Mouse (Mus musculus) myocyte (in vitro differentiated cells): Measurements from ENCODE around the gene Acot6. TPM values are rescaled to one million over a fixed set of nuclear protein-coding genes. Genes with fewer than 3 reads are reported as not detected.

Experiments
- H3K27me3 ChIP-seq: one replicate; pipeline ENCODE4 v1.6.1; 2011; ENCODE audit not compliant: control insufficient read depth, insufficient read depth, insufficient read length
- H3K36me3 ChIP-seq: one replicate; pipeline ENCODE4 v1.6.1; 2011; ENCODE audit not compliant: control insufficient read depth, insufficient read depth
- H3K4me2 ChIP-seq: one replicate; pipeline ENCODE4 v1.6.1; 2011; ENCODE audit warnings: low read depth, control low read depth
- H3K4me3 ChIP-seq: one replicate; pipeline ENCODE4 v1.5.1; 2011; ENCODE audit warnings: mild to moderate bottlenecking, control low read depth, moderate library complexity
- H3K79me2 ChIP-seq: one replicate; pipeline ENCODE4 v1.6.1; 2011; ENCODE audit not compliant: control insufficient read depth, insufficient read depth
- H3ac ChIP-seq: one replicate; pipeline ENCODE4 v1.6.1; 2011; ENCODE audit not compliant: control insufficient read depth, insufficient read length
- CEBPB ChIP-seq: IDR thresholded peaks from 2 replicates; pipeline ENCODE4 v1.6.1; 2011; ENCODE audit warnings: mild to moderate bottlenecking, moderate library complexity; ENCODE audit not compliant: poor library complexity, insufficient read depth, severe bottlenecking
- E2F4 ChIP-seq: IDR thresholded peaks from one replicate; pipeline ENCODE4 v1.6.1; 2011; ENCODE audit warnings: mild to moderate bottlenecking, control low read depth, moderate library complexity; ENCODE audit not compliant: insufficient read depth
- MAX ChIP-seq: IDR thresholded peaks from one replicate; pipeline ENCODE4 v1.6.1; 2011; ENCODE audit warnings: low read depth, mild to moderate bottlenecking, control low read depth
- MYOD1 ChIP-seq, 3 experiments: IDR thresholded peaks; one replicate each; pipeline ENCODE4 v1.6.1; 2011; ENCODE audit warnings: control low read depth in 2 of 3, low read depth in 2 of 3, mild to moderate bottlenecking in 2 of 3, moderate library complexity in 1 of 3; ENCODE audit not compliant: insufficient read length in 2 of 3, control insufficient read depth in 1 of 3
- MYOG ChIP-seq, 3 experiments: IDR thresholded peaks; one replicate each; pipeline ENCODE4 v1.6.1; 2011; ENCODE audit warnings: control low read depth in 2 of 3, low read depth in 2 of 3, mild to moderate bottlenecking in 2 of 3; ENCODE audit not compliant: insufficient read length in 2 of 3, control insufficient read depth in 1 of 3, insufficient read depth in 1 of 3
- POLR2A ChIP-seq: IDR thresholded peaks from one replicate; pipeline ENCODE4 v1.6.1; 2011; ENCODE audit warnings: low read depth, mild to moderate bottlenecking, control low read depth, moderate library complexity; ENCODE audit not compliant: insufficient read length
- POLR2AphosphoS2 ChIP-seq: IDR thresholded peaks from one replicate; pipeline ENCODE4 v1.6.1; 2011; ENCODE audit warnings: low read depth, control low read depth; ENCODE audit not compliant: insufficient read length
- REST ChIP-seq: IDR thresholded peaks from one replicate; pipeline ENCODE4 v1.6.1; 2011; ENCODE audit warnings: mild to moderate bottlenecking, control low read depth, moderate library complexity; ENCODE audit not compliant: insufficient read depth, insufficient read length
- SRF ChIP-seq: IDR thresholded peaks from one replicate; pipeline ENCODE4 v1.6.1; 2011; ENCODE audit warnings: low read depth; ENCODE audit not compliant: control insufficient read depth, insufficient read length
- TCF12 ChIP-seq: IDR thresholded peaks from one replicate; pipeline ENCODE4 v1.6.1; 2011; ENCODE audit warnings: mild to moderate bottlenecking, control low read depth; ENCODE audit not compliant: poor library complexity, insufficient read depth, severe bottlenecking
- TCF3 ChIP-seq: IDR thresholded peaks from one replicate; pipeline ENCODE4 v1.6.1; 2011; ENCODE audit warnings: low read depth, control low read depth; ENCODE audit not compliant: insufficient read length
- USF1 ChIP-seq: IDR thresholded peaks from one replicate; pipeline ENCODE4 v1.6.1; 2011; ENCODE audit warnings: low read depth, mild to moderate bottlenecking, control low read depth, moderate library complexity
- polyA plus RNA-seq: library from polyadenylated mRNA; unstranded; fragments of >200 nt; fragmentation: generic; extraction: Trizol; gene quantifications from one replicate; pipeline ENCODE4 v1.2.1, GENCODE M21; 2012; ENCODE audit warnings: missing spikeins

Acot6 gene
- polyA plus RNA-seq, 1 experiment: 1.2 TPM

DNA sequence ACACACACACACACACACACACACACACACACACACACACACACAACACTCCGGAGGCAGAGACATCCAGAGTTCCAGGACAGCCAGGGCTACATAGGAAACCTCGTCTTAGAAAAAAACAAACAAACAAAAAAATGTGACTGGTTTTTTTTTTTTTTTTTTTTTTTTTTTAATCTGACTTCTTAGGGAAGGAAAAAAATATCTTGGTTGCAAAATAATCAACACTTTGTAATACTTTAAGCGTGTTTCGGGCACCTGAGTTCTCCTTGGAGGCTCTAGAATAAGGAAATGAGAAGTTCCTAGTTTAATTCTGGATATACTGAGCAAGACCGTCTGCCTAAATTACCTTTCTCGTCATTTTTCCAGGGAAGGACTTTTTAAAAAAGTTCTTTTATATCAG lies 13.2 kb downstream of the Acot6 start:
- H3K79me2 ChIP-seq: peaks cover 30% of the 10 kb centered on the region
- H3K4me3 ChIP-seq: peak overlapping the region; percentile 58
- no peaks in the 10 kb centered on the region for H3K27me3 ChIP-seq
- TF ChIP-seq TCF12: no peak
- H3K36me3 ChIP-seq: no peaks in the 10 kb centered on the region
- H3ac ChIP-seq: no peak overlapping the region
- H3K4me2 ChIP-seq: peak overlapping the region; percentile 67

DNA sequence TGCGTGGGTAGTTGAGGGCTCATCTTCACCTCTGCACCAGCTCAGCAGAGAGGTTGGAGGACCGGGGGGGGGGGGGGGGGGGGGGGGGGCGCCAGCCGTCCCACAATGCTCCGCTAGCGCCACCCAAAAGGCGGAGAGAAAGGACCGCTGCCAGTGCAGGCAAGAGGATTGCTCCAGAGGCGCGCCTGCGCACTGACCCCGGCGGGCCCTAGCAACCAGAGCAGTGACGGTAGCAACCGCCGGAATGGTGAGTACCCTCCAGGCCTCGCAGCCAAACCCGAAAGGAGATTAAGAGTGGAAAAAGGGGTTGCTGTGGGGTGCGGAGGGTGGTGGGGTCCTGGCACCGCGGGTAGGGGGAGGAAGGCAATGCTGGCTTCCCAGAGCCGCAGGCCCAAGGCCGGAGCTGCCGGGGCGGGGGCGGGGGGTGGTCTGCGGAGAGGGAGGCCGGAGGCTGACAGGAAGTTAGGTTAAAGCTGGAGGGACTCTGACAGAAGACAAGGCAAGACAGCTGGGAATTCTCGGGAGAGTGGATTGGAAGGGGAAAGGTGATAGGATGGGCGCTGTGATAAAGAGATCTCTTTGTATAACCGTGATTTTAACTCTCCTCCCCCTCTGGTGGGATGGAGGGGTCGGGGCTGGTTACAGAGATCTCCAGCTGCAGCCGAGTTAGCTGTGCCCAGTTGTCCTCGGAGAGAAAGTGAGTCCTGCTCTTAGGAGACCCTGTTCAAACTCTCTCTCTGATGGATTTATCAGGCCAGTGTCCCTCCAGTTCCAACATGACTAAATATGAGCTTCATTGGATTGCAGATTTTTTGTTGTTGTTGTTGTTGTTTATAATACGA lies 13.9 kb downstream of the Acot6 start, which contains the start of gene Dnal1:
TSS of gene Dnal1 (plus strand) at position 214 of the 842 bp plus-strand sequence.
- Histone ChIP-seq H3K79me2 (peaks cover 36% of the 10 kb centered on the region), H3K4me2 (peak within 1 kb of the TSS; percentile 87)

DNA sequence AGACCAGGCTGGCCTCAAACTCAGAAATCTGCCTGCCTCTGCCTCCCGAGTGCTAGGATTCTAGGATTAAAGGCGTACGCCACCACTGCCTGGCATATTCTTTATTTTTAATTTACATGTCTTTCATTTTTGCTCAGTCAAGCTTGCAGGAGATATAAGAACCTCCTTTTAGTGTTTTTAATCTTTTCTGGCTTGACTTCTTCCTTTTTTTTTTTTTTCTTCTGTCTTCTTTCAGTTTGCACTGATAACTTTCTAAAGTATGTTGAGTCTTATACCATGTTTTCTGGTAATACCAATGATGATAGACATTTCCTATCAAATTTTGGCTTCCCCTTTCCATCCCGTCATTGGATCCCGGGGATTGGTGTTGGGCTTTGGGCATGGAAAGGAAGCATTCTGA lies 19.1 kb downstream of the Acot6 start:
- TF ChIP-seq POLR2AphosphoS2 (no peak), TCF3 (no peak), MYOD1 (IDR thresholded peaks at IDR 0.05; ENCODE audit: control insufficient read depth in 1 of 3, insufficient read length in 2 of 3, low read depth in 2 of 3) (no peak), REST (no peak)
- Histone ChIP-seq H3K27me3 (no peaks in the 10 kb centered on the region), H3K4me2 (no peak overlapping the region), H3ac (no peak overlapping the region), H3K4me3 (no peak overlapping the region), H3K79me2 (peaks cover 40% of the 10 kb centered on the region), H3K36me3 (peaks cover 10% of the 10 kb centered on the region)

More for the DNA sequence above, 13.9 kb downstream of the Acot6 start, which contains the start of gene Dnal1:
- H3ac ChIP-seq: peak within 1 kb of the TSS; percentile 6
- no peaks in the 10 kb centered on the region for H3K36me3 ChIP-seq
- H3K27me3 ChIP-seq: no peaks in the 10 kb centered on the region
- H3K4me3 ChIP-seq: peak within 1 kb of the TSS; percentile 58
- peak; percentile 85 to 98 (median 94) for TF ChIP-seq MYOD1 (IDR thresholded peaks at IDR 0.05; ENCODE audit: control insufficient read depth in 1 of 3, insufficient read length in 2 of 3, low read depth in 2 of 3)
- no peak for TF ChIP-seq TCF12
- peak; percentile 58 for TF ChIP-seq POLR2A

DNA sequence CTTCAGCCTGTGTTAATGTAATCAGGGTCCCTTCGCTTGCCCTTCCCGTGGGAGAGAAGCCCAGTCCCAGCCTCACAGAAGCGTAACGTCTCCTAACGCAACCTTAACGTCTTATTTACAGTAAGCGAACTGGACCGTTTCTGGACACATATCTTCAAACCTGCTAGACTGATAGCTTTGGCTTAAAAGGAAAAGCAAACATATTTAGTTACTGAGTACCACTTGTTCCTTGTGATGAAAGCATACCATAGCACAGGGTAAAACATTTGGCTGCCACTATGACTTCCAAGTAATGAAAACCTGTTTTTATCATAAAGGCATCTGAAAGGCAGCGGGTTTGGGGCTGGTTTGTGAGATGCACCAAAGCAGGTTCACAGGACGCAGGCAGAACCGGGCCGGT lies 25.4 kb downstream of the Acot6 start:
- Histone ChIP-seq H3K4me3 (no peak overlapping the region), H3K36me3 (peaks cover 20% of the 10 kb centered on the region), H3ac (no peak overlapping the region), H3K4me2 (no peak overlapping the region), H3K79me2 (no peaks in the 10 kb centered on the region), H3K27me3 (no peaks in the 10 kb centered on the region)
- TF ChIP-seq TCF3 (no peak), MAX (no peak), REST (no peak), E2F4 (no peak), TCF12 (no peak), MYOG (IDR thresholded peaks at IDR 0.05; ENCODE audit: control insufficient read depth in 1 of 3, insufficient read depth in 1 of 3, insufficient read length in 2 of 3, low read depth in 2 of 3) (no peak), USF1 (no peak), MYOD1 (IDR thresholded peaks at IDR 0.05; ENCODE audit: control insufficient read depth in 1 of 3, insufficient read length in 2 of 3, low read depth in 2 of 3) (no peak), POLR2AphosphoS2 (no peak), SRF (no peak), CEBPB (no peak)

DNA sequence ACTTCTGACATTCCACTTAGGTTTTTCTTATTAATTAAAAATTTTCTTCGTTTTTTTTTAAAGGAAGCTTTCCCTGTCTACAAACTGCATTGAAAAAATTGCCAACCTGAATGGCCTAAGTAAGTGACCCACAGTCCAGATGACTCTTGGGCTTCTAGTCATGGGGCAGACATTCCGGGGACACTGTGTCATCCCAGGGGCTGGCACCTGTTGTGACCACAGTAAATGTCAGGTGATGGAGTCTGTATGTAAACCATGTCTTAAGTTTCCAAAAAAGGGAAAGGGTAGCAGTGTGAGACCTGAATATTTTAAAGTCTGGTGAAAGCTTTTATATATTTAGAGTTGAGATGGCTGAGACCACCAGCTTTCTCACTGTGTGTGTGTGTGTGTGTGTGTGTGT lies 26.4 kb downstream of the Acot6 start:
- Histone ChIP-seq H3K27me3 (no peaks in the 10 kb centered on the region), H3K4me2 (peak overlapping the region; percentile 30)

More for the DNA sequence above, 26.4 kb downstream of the Acot6 start:
- no peak overlapping the region for H3K4me3 ChIP-seq
- H3K36me3 ChIP-seq: peaks cover 26% of the 10 kb centered on the region
- no peaks in the 10 kb centered on the region for H3K79me2 ChIP-seq
- H3ac ChIP-seq: no peak overlapping the region
- peak; percentile 33 for TF ChIP-seq USF1
- no peak for TF ChIP-seq REST
- no peak for TF ChIP-seq MAX
- no peak for TF ChIP-seq TCF3
- peak; percentile 46 to 87 (median 78) for TF ChIP-seq MYOG (IDR thresholded peaks at IDR 0.05; ENCODE audit: control insufficient read depth in 1 of 3, insufficient read depth in 1 of 3, insufficient read length in 2 of 3, low read depth in 2 of 3)
- TF ChIP-seq MYOD1 (IDR thresholded peaks at IDR 0.05; ENCODE audit: control insufficient read depth in 1 of 3, insufficient read length in 2 of 3, low read depth in 2 of 3): peak in 2 of 3 experiments; percentile 77 to 92
- no peak for TF ChIP-seq E2F4
- TF ChIP-seq SRF: peak; percentile 91
- peak; percentile 66 for TF ChIP-seq TCF12
- no peak for TF ChIP-seq POLR2A
- no peak for TF ChIP-seq POLR2AphosphoS2
- TF ChIP-seq CEBPB: no peak
